Mouse (Mus musculus) CH12.LX (cell line): ENCODE data around the gene Nek5. TPM values are rescaled to one million over a fixed set of nuclear protein-coding genes. Genes with fewer than 3 reads are reported as not detected.

Experiments used
- DNase-seq: peaks from one replicate; pipeline ENCODE4 v3.0.0-alpha.2; 2013; ENCODE audit errors: extremely low read depth
- H3K27ac ChIP-seq: 2 replicates; pipeline ENCODE4 v1.5.1; 2012; ENCODE audit warnings: low read depth, mild to moderate bottlenecking, control low read depth, moderate library complexity; ENCODE audit not compliant: insufficient read depth
- H3K27me3 ChIP-seq: replicated peaks from 2 replicates; pipeline ENCODE3; 2012; ENCODE audit warnings: inconsistent platforms
- H3K36me3 ChIP-seq, 2 experiments: replicated peaks in 1 of 2; 2 replicates each; pipeline versions ENCODE3 to v1.6.1; 2012; ENCODE audit warnings: inconsistent platforms in 1 of 2, low read length in 1 of 2, mild to moderate bottlenecking in 1 of 2, mixed read lengths in 1 of 2, moderate library complexity in 1 of 2; ENCODE audit not compliant: control insufficient read depth in 1 of 2, insufficient read depth in 1 of 2
- H3K4me1 ChIP-seq, 2 experiments: 2 replicates each; pipeline ENCODE4 v1.6.1; 2012; ENCODE audit warnings: inconsistent platforms in 1 of 2, moderate library complexity in 1 of 2; ENCODE audit not compliant: insufficient read depth in 2 of 2, control insufficient read depth in 1 of 2
- H3K4me2 ChIP-seq: 2 replicates; pipeline ENCODE4 v1.6.1; 2012; ENCODE audit warnings: low read depth, mild to moderate bottlenecking, control low read depth; ENCODE audit not compliant: poor library complexity, insufficient read depth, severe bottlenecking
- H3K4me3 ChIP-seq, 3 experiments: fragments of 150-350 bp in 1 of 3; sonication (generic) in 1 of 3; replicated peaks in 1 of 3; 2 replicates each; pipeline versions ENCODE3 to v1.5.1; 2011 to 2012; ENCODE audit warnings: low read depth in 2 of 3, low read length in 2 of 3, mild to moderate bottlenecking in 2 of 3, moderate library complexity in 2 of 3, control low read depth in 1 of 3, improper control_type of control experiment in 1 of 3, inconsistent platforms in 1 of 3, mixed read lengths in 1 of 3; ENCODE audit not compliant: poor library complexity in 1 of 3
- H3K79me2 ChIP-seq: replicated peaks from 2 replicates; pipeline ENCODE4 v1.6.1; 2012; ENCODE audit warnings: mild to moderate bottlenecking, moderate library complexity; ENCODE audit not compliant: control insufficient read depth, poor library complexity, insufficient read depth, severe bottlenecking; ENCODE audit errors: extremely low read depth
- H3K9ac ChIP-seq: 2 replicates; pipeline ENCODE4 v1.6.1; 2012; ENCODE audit warnings: low read depth, mild to moderate bottlenecking, control low read depth, moderate library complexity; ENCODE audit not compliant: insufficient read depth
- H3K9me3 ChIP-seq: replicated peaks from 2 replicates; pipeline ENCODE3; 2012; ENCODE audit warnings: low read length, inconsistent platforms, mixed read lengths
- CHD1 ChIP-seq: IDR thresholded peaks from 2 replicates; pipeline ENCODE4 v1.6.1; 2012; ENCODE audit warnings: low read depth, low read length, improper control_type of control experiment, inconsistent platforms
- CHD2 ChIP-seq: IDR thresholded peaks from 2 replicates; pipeline ENCODE4 v1.6.1; 2011; ENCODE audit warnings: low read length, improper control_type of control experiment
- E2F4 ChIP-seq: IDR thresholded peaks from 2 replicates; pipeline ENCODE4 v1.6.1; 2011; ENCODE audit warnings: low read depth, low read length, improper control_type of control experiment; ENCODE audit not compliant: insufficient replicate concordance
- ELF1 ChIP-seq: IDR thresholded peaks from 2 replicates; pipeline ENCODE4 v1.6.1; 2014; ENCODE audit warnings: low read depth, mild to moderate bottlenecking, inconsistent platforms, low read length, improper control_type of control experiment
- IRF4 ChIP-seq: IDR thresholded peaks from 2 replicates; pipeline ENCODE4 v1.6.1; 2014; ENCODE audit warnings: low read depth, mild to moderate bottlenecking, inconsistent platforms, low read length, improper control_type of control experiment
- JUN ChIP-seq: IDR thresholded peaks from 2 replicates; pipeline ENCODE4 v1.6.1; 2011; ENCODE audit warnings: low read depth, mild to moderate bottlenecking, low read length, improper control_type of control experiment, moderate library complexity; ENCODE audit not compliant: insufficient read depth
- KAT2A ChIP-seq: IDR thresholded peaks from 2 replicates; pipeline ENCODE4 v1.6.1; 2012; ENCODE audit warnings: low read length, improper control_type of control experiment, inconsistent platforms; ENCODE audit not compliant: insufficient replicate concordance
- MAX ChIP-seq: IDR thresholded peaks from 2 replicates; pipeline ENCODE4 v1.6.1; 2011; ENCODE audit warnings: low read length, improper control_type of control experiment
- MAZ ChIP-seq: IDR thresholded peaks from 2 replicates; pipeline ENCODE4 v1.6.1; 2012; ENCODE audit warnings: low read depth, mild to moderate bottlenecking, inconsistent platforms, low read length, improper control_type of control experiment, moderate library complexity
- MEF2A ChIP-seq: IDR thresholded peaks from 2 replicates; pipeline ENCODE4 v1.6.1; 2014; ENCODE audit warnings: low read depth, mild to moderate bottlenecking, inconsistent platforms, low read length, improper control_type of control experiment, borderline replicate concordance
- MYC ChIP-seq: IDR thresholded peaks from 2 replicates; pipeline ENCODE4 v1.6.1; 2011; ENCODE audit warnings: low read depth, mild to moderate bottlenecking, improper control_type of control experiment, low read length
- PAX5 ChIP-seq: IDR thresholded peaks from 2 replicates; pipeline ENCODE4 v1.6.1; 2012; ENCODE audit warnings: low read length, inconsistent platforms, mixed read lengths
- POLR2A ChIP-seq: IDR thresholded peaks from 2 replicates; pipeline ENCODE4 v1.6.1; 2011; ENCODE audit warnings: low read depth, mild to moderate bottlenecking, improper control_type of control experiment, low read length
- RAD21 ChIP-seq: IDR thresholded peaks from 2 replicates; pipeline ENCODE4 v1.6.1; 2011; ENCODE audit warnings: low read depth, mild to moderate bottlenecking, low read length, improper control_type of control experiment, moderate library complexity
- RCOR1 ChIP-seq: conservative IDR thresholded peaks from 2 replicates; pipeline ENCODE4 v1.6.1; 2012; ENCODE audit warnings: low read depth, mild to moderate bottlenecking, inconsistent platforms, low read length, improper control_type of control experiment
- SMC3 ChIP-seq: IDR thresholded peaks from 2 replicates; pipeline ENCODE4 v1.6.1; 2011; ENCODE audit warnings: low read depth, low read length, improper control_type of control experiment
- TBP ChIP-seq: conservative IDR thresholded peaks from 2 replicates; pipeline ENCODE4 v1.6.1; 2011; ENCODE audit warnings: low read depth, low read length, improper control_type of control experiment
- TCF12 ChIP-seq: IDR thresholded peaks from 2 replicates; pipeline ENCODE4 v1.6.1; 2014; ENCODE audit warnings: low read depth, mild to moderate bottlenecking, inconsistent platforms, low read length, improper control_type of control experiment
- USF2 ChIP-seq: conservative IDR thresholded peaks from 2 replicates; pipeline ENCODE4 v1.6.1; 2011; ENCODE audit warnings: low read depth, low read length, improper control_type of control experiment
- ZC3H11A ChIP-seq: IDR thresholded peaks from 2 replicates; pipeline ENCODE4 v1.6.1; 2012; ENCODE audit warnings: low read depth, mild to moderate bottlenecking, inconsistent platforms, low read length, improper control_type of control experiment
- ZKSCAN1 ChIP-seq: IDR thresholded peaks from 2 replicates; pipeline ENCODE4 v1.6.1; 2012; ENCODE audit warnings: low read depth, inconsistent platforms, low read length, improper control_type of control experiment, borderline replicate concordance
- dilution Hi-C: fragments of 300-500 bp; cut with MboI; formaldehyde crosslinking; loops from 2 replicates; pipeline ENCODE4 v1.14.3; 2020; ENCODE audit warnings: low sequenced_read_pairs; ENCODE audit not compliant: extremely low pct_unique_long_range_greater_than_20kb, extremely low pct_ligation_motif_present
- in situ Hi-C: fragments of 300-500 bp; cut with MboI; formaldehyde crosslinking; loops from 3 replicates; pipeline ENCODE4 v1.14.3; 2019; ENCODE audit warnings: low sequenced_read_pairs, low pct_ligation_motif_present, low pct_unique_long_range_greater_than_20kb, mixed read lengths
- polyA plus RNA-seq: library from polyadenylated mRNA; unstranded; fragments of >175 nt; gene quantifications from 2 replicates; pipeline ENCODE4 v1.2.1, GENCODE M21; 2012; ENCODE audit warnings: low read depth; ENCODE audit not compliant: insufficient read length
- total RNA-seq, 2 experiments: library from RNA; depleted of rRNA; stranded (reverse); fragments of 300-350 nt in 1 of 2; fragments of >200 nt in 1 of 2; gene quantifications; 2 replicates each; pipeline ENCODE4 v1.2.3; 2012 to 2014

Gene Nek5
- total and polyA plus RNA-seq, 3 experiments = not detected

DNA sequence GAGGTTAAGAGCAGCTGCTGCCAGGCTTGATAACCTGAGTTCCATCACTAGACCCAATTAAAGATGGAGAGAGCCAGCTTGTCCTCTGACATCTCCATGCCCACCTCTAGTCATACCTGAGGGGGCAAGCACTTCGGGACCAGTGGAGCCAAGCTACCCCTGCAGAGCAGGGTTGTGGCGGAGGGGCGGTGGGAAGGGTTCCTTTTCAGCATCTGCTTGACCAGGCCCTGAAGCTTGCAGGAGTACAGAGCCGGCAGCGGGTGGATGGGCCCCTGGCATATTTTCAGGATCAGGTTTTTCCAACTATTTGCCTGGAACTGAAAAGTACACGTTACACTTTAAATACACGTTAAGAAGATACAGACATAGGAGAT is 23.5 kb upstream of the Nek5 start:
- no peaks in the 10 kb centered on the region for H3K27me3 ChIP-seq
- peaks cover 0 to 47% of the 10 kb centered on the region in 2 experiments for H3K36me3 ChIP-seq
- no peaks in the 10 kb centered on the region for H3K4me1 ChIP-seq
- H3K79me2 ChIP-seq = no peaks in the 10 kb centered on the region
- no peaks in the 10 kb centered on the region for H3K9me3 ChIP-seq
- dilution Hi-C loops = no loop called here
- H3K27ac ChIP-seq = no peak overlapping the region
- DNase-seq = no peak
- TF ChIP-seq MEF2A (no peak), TBP (no peak), IRF4 (no peak), SMC3 (no peak), POLR2A (no peak), MAX (no peak), KAT2A (no peak), PAX5 (no peak), ZC3H11A (no peak), USF2 (no peak), MYC (no peak), CHD1 (no peak), ZKSCAN1 (no peak), MAZ (no peak), CHD2 (no peak), TCF12 (no peak), ELF1 (no peak)
- TF ChIP-seq, all 38 proteins: peak for 0
- in situ Hi-C loops = no loop called here
- H3K4me2 ChIP-seq = no peak overlapping the region
- H3K9ac ChIP-seq = no peak overlapping the region
- H3K4me3 ChIP-seq = no peak overlapping the region

DNA sequence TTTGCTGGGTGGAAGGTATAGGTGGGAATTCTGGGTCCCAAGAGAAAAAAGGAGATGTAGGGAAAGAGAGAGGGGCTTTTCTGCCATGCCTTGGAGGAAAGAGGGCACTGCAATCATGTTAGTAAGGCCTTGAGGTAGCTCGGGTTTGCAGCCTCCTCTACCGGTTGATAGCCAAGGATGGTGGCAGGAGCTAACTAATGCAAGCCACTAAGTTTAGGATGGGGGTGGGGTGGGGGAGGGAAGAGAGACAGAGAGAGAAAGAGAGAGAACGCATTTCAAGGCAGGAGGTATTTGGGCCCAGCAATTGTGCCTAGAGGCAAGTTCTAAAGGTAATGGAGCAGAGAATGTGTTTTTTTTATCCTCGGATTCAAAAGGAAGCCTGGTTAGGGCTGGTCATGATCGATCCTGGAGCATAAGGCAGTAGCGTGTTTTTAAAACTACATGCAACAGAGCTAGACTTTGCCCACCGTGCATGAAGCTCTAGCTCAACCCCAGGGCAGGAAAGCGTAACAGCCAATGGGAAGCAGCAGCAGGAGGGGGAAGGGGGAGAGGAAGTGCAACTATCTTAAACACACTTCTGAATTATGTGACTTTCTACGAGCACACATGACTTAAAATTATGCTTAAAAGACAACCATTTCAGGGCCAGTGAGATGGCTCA is 23.0 kb upstream of the Nek5 start:
- TF ChIP-seq RCOR1 = no peak
- TF ChIP-seq CHD2 = no peak
- TF ChIP-seq POLR2A = no peak
- no peak for TF ChIP-seq E2F4
- no peak for TF ChIP-seq RAD21
- TF ChIP-seq JUN = no peak
- TF ChIP-seq ZC3H11A = no peak
- dilution Hi-C loops = no loop called here
- H3K9ac ChIP-seq = no peak overlapping the region
- in situ Hi-C loops = no loop called here
- H3K27me3 ChIP-seq = no peaks in the 10 kb centered on the region
- no peak overlapping the region for H3K4me2 ChIP-seq
- H3K36me3 ChIP-seq = peaks cover 0 to 52% of the 10 kb centered on the region in 2 experiments
- no peaks in the 10 kb centered on the region for H3K9me3 ChIP-seq
- H3K27ac ChIP-seq = no peak overlapping the region
- no peaks in the 10 kb centered on the region for H3K79me2 ChIP-seq
- H3K4me1 ChIP-seq = no peaks in the 10 kb centered on the region
- H3K4me3 ChIP-seq = no peak overlapping the region
- no peak for DNase-seq
